Mouse (Mus musculus) bone marrow macrophage, adult 2 months (primary cell): ENCODE results near the gene Abcc4. TPM values are rescaled to one million over a fixed set of nuclear protein-coding genes. Genes with fewer than 3 reads are reported as not detected.
"Not testable (repeated sequence)": the region's sequence is repeated elsewhere in the genome, so short reads cannot be mapped to it uniquely, and the experiment has no call there.

Source experiments
- H3K27ac ChIP-seq: 2 replicates; pipeline ENCODE4 v1.5.1; 2012; ENCODE audit warnings: low read depth, low read length; ENCODE audit not compliant: insufficient read depth
- H3K4me1 ChIP-seq: 2 replicates; pipeline ENCODE4 v1.6.1; 2012; ENCODE audit warnings: low read length; ENCODE audit not compliant: control insufficient read depth, insufficient read depth
- H3K4me3 ChIP-seq: 2 replicates; pipeline ENCODE4 v1.5.1; 2012; ENCODE audit warnings: mild to moderate bottlenecking, low read length, moderate library complexity; ENCODE audit not compliant: insufficient read depth
- CTCF ChIP-seq: IDR thresholded peaks from 2 replicates; pipeline ENCODE4 v1.5.1; 2012; ENCODE audit warnings: low read depth, mild to moderate bottlenecking, low read length, moderate library complexity
- POLR2A ChIP-seq: IDR thresholded peaks from 2 replicates; pipeline ENCODE4 v1.6.1; 2012; ENCODE audit warnings: mild to moderate bottlenecking, low read depth, low read length, borderline replicate concordance
- polyA plus RNA-seq: library from polyadenylated mRNA; stranded (reverse); fragments of >200 nt; gene quantifications from 2 replicates; pipeline ENCODE4 v1.2.4, GENCODE M21; 2012; ENCODE audit not compliant: missing spikeins, insufficient read depth, insufficient read length

Gene Abcc4
- polyA plus RNA-seq, 1 experiment: 8.6 TPM

- Histone ChIP-seq H3K4me3 (no peak overlapping the region), H3K4me1 (peaks cover 4% of the 10 kb centered on the region; the same call in 1 of the 2 replicates), H3K27ac (no peak overlapping the region)
- TF ChIP-seq CTCF: no peak
- no peak for TF ChIP-seq POLR2A
Observed at GRCm38 (mm10) chr14:118649895-118650256, 56.1 kb downstream of the Abcc4 start.

- no peak overlapping the region for H3K4me3 ChIP-seq
- H3K4me1 ChIP-seq: peaks cover 4% of the 10 kb centered on the region; the same call in 1 of the 2 replicates
- H3K27ac ChIP-seq: no peak overlapping the region
- no peak for TF ChIP-seq POLR2A
- TF ChIP-seq CTCF: no peak
Observed at GRCm38 (mm10) chr14:118649199-118649894, 56.7 kb downstream of the Abcc4 start.

GRCm38 (mm10) chr14:118642940-118643591, 63.0 kb downstream of the Abcc4 start:
- not testable (repeated sequence) for H3K27ac ChIP-seq, H3K4me1 ChIP-seq

GRCm38 (mm10) chr14:118642140-118642539, 63.9 kb downstream of the Abcc4 start:
- Histone ChIP-seq H3K4me3 (no peak overlapping the region), H3K4me1 (0 out of 2 replicates have a peak, but pooled peaks cover 2% of the 10 kb centered on the region), H3K27ac (no peak overlapping the region)
- TF ChIP-seq POLR2A: no peak
- no peak for TF ChIP-seq CTCF

More at GRCm38 (mm10) chr14:118642940-118643591, 63.0 kb downstream of the Abcc4 start:
- not testable (repeated sequence) for H3K4me3 ChIP-seq

GRCm38 (mm10) chr14:118638447-118639275, 67.4 kb downstream of the Abcc4 start:
- Histone ChIP-seq H3K27ac (no peak overlapping the region), H3K4me3 (no peak overlapping the region), H3K4me1 (peaks cover 13% of the 10 kb centered on the region)
- TF ChIP-seq CTCF: no peak
- no peak for TF ChIP-seq POLR2A

GRCm38 (mm10) chr14:118635493-118636183, 70.4 kb downstream of the Abcc4 start:
- Histone ChIP-seq H3K4me3 (no peak overlapping the region), H3K27ac (no peak overlapping the region), H3K4me1 (peaks cover 13% of the 10 kb centered on the region)
- TF ChIP-seq POLR2A (no peak), CTCF (no peak; the same call in 1 of the 2 replicates)

- TF ChIP-seq CTCF: no peak
- no peak for TF ChIP-seq POLR2A
- no peaks in the 10 kb centered on the region for H3K4me1 ChIP-seq
- H3K27ac ChIP-seq: no peak overlapping the region
- no peak overlapping the region for H3K4me3 ChIP-seq
Observed at GRCm38 (mm10) chr14:118629649-118630048, 76.4 kb downstream of the Abcc4 start.

GRCm38 (mm10) chr14:118621449-118621789, 84.6 kb downstream of the Abcc4 start:
- H3K27ac ChIP-seq: no peak overlapping the region

GRCm38 (mm10) chr14:118620773-118621448, 85.1 kb downstream of the Abcc4 start:
- no peak overlapping the region for H3K27ac ChIP-seq
- H3K4me3 ChIP-seq: no peak overlapping the region
- H3K4me1 ChIP-seq: no peaks in the 10 kb centered on the region
- TF ChIP-seq POLR2A (no peak), CTCF (no peak)

More at GRCm38 (mm10) chr14:118621449-118621789, 84.6 kb downstream of the Abcc4 start:
- no peaks in the 10 kb centered on the region for H3K4me1 ChIP-seq
- TF ChIP-seq POLR2A: no peak
- no peak for TF ChIP-seq CTCF
- no peak overlapping the region for H3K4me3 ChIP-seq
